Comparison of ENCODE assay signal across 10 mouse cellular contexts in the genomic region with DNA sequence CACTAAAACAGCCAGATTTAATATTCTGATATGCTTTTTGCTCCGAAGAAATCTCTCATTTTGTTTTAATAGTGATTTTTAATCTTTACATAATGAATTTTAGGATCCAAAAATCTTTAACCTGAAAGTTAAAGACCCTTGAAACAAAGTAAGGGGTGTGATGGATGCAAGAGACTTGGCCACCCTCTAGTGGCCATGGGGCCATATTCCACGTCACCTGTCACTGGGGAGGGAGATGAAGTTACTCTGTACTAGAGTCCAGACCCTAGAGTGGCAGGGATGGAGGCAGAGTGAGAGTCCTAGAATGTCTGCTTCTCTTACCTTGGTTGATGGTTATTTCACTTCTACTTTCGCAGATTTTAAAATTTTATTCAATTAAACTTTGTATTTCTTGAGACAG.
A peak's percentile ranks its signal among the peaks of the same experiment; 100 is the strongest.
DNase-seq lines count a peak whose midpoint lies in the region; ATAC-seq and TF ChIP-seq lines count a peak whose summit lies in the region.
"Had no signal": no experiment of that assay in that cellular context is flagged by ENCODE, and none has a peak within 500 bp of the region (broad histone marks: within the 10 kb centered on the region; RNA-seq: fewer than 3 reads in every experiment).

No protein-coding gene starts in this region.

- no peaks in the 10 kb centered on the region for H3K36me3 ChIP-seq in hindbrain, postnatal 0 days (ENCODE audit: insufficient read depth, low read length)
- no peaks in the 10 kb centered on the region for H3K36me3 ChIP-seq in hindbrain, embryonic 14.5 days (replicated peaks; ENCODE audit: control insufficient read depth, insufficient read depth)
- no peaks in the 10 kb centered on the region for H3K36me3 ChIP-seq in midbrain, postnatal 0 days (ENCODE audit: insufficient read depth, low read length)
- no peaks in the 10 kb centered on the region for H3K36me3 ChIP-seq in midbrain, embryonic 13.5 days
- H3K36me3 ChIP-seq: hindbrain, embryonic 15.5 days had no signal

- no peak overlapping the region for H3K27ac ChIP-seq in hindbrain, postnatal 0 days
- no peak overlapping the region for H3K27ac ChIP-seq in hindbrain, embryonic 14.5 days
- H3K27ac ChIP-seq in midbrain, postnatal 0 days (ENCODE audit: low read depth, low read length): no peak overlapping the region
- H3K27ac ChIP-seq in midbrain, embryonic 13.5 days: no peak overlapping the region
- H3K27ac ChIP-seq in cortical plate, adult 2 months (ENCODE audit: insufficient read depth, low read length): no peak overlapping the region
- H3K27ac ChIP-seq: hindbrain, embryonic 15.5 days; limb, embryonic 10.5 days had no signal

- H3K9ac ChIP-seq in hindbrain, postnatal 0 days (replicated peaks; ENCODE audit: low read length): no peak overlapping the region
- no peak overlapping the region for H3K9ac ChIP-seq in hindbrain, embryonic 14.5 days
- H3K9ac ChIP-seq in midbrain, postnatal 0 days (replicated peaks; ENCODE audit: low read length, poor library complexity, severe bottlenecking): no peak overlapping the region
- no peak overlapping the region for H3K9ac ChIP-seq in midbrain, embryonic 13.5 days (replicated peaks)
- H3K9ac ChIP-seq: hindbrain, embryonic 15.5 days had no signal

- no peak overlapping the region for H3K4me3 ChIP-seq in hindbrain, postnatal 0 days (ENCODE audit: low read length)
- H3K4me3 ChIP-seq in hindbrain, embryonic 14.5 days (replicated peaks; ENCODE audit: low read length): no peak overlapping the region
- H3K4me3 ChIP-seq in midbrain, postnatal 0 days (ENCODE audit: low read depth, low read length): no peak overlapping the region
- no peak overlapping the region for H3K4me3 ChIP-seq in midbrain, embryonic 13.5 days (replicated peaks)
- H3K4me3 ChIP-seq in cortical plate, adult 2 months (ENCODE audit: insufficient read depth, low read length): no peak overlapping the region
- H3K4me3 ChIP-seq: hindbrain, embryonic 15.5 days; limb, embryonic 10.5 days had no signal

- peaks cover 5% of the 10 kb centered on the region; the same call in 1 of the 2 replicates for H3K4me1 ChIP-seq in hindbrain, postnatal 0 days (ENCODE audit: insufficient read depth, low read length)
- peaks cover 28% of the 10 kb centered on the region for H3K4me1 ChIP-seq in hindbrain, embryonic 14.5 days (replicated peaks; ENCODE audit: control insufficient read depth, insufficient read depth, low read length)
- no peaks in the 10 kb centered on the region for H3K4me1 ChIP-seq in midbrain, postnatal 0 days (ENCODE audit: insufficient read depth, low read length)
- peaks cover 36% of the 10 kb centered on the region for H3K4me1 ChIP-seq in midbrain, embryonic 13.5 days (replicated peaks)
- H3K4me1 ChIP-seq in cortical plate, adult 2 months (ENCODE audit: control insufficient read depth, insufficient read depth, low read length): peaks cover 6% of the 10 kb centered on the region; the same call in 1 of the 2 replicates

- no peak overlapping the region for H3K4me2 ChIP-seq in hindbrain, postnatal 0 days (ENCODE audit: low read depth, low read length)
- H3K4me2 ChIP-seq in hindbrain, embryonic 14.5 days (replicated peaks): no peak overlapping the region
- H3K4me2 ChIP-seq in midbrain, postnatal 0 days (ENCODE audit: low read depth, low read length, poor library complexity, severe bottlenecking): no peak overlapping the region
- H3K4me2 ChIP-seq in midbrain, embryonic 13.5 days (replicated peaks): no peak overlapping the region
- H3K4me2 ChIP-seq: hindbrain, embryonic 15.5 days had no signal

- 85% methylated on average over 3 of the region's 3 CpGs for WGBS in hindbrain, postnatal 0 days
- WGBS in hindbrain, embryonic 14.5 days: 90% methylated on average over 3 of the region's 3 CpGs
- 92% methylated on average over 3 of the region's 3 CpGs for WGBS in midbrain, postnatal 0 days
- 90% methylated on average over 3 of the region's 3 CpGs for WGBS in midbrain, embryonic 13.5 days

- intact Hi-C loops in left cerebral cortex, postnatal 25 days (cut with DNase I): loop anchor here (5.0 kb wide), 1 partner anchor 218 kb away; no protein-coding TSS in a partner anchor

- peak; percentile 74 for TF ChIP-seq CTCF in hindbrain, postnatal 0 days (IDR thresholded peaks at IDR 0.05; ENCODE audit: low read depth)
- peak; percentile 67 for TF ChIP-seq CTCF in midbrain, postnatal 0 days (IDR thresholded peaks at IDR 0.05)
- TF ChIP-seq CTCF in cortical plate, adult 2 months (IDR thresholded peaks at IDR 0.05; ENCODE audit: extremely low read depth, insufficient read depth, low read length): peak; percentile 53

- H3K9me3 ChIP-seq in hindbrain, postnatal 0 days (ENCODE audit: low read length): no peaks in the 10 kb centered on the region
- no peaks in the 10 kb centered on the region for H3K9me3 ChIP-seq in hindbrain, embryonic 14.5 days (ENCODE audit: control insufficient read depth, low read length)
- no peaks in the 10 kb centered on the region for H3K9me3 ChIP-seq in midbrain, postnatal 0 days (ENCODE audit: low read length)
- no peaks in the 10 kb centered on the region for H3K9me3 ChIP-seq in midbrain, embryonic 13.5 days
- H3K9me3 ChIP-seq: hindbrain, embryonic 15.5 days; limb, embryonic 10.5 days had no signal

- no peak for TF ChIP-seq POLR2A in cortical plate, adult 2 months (IDR thresholded peaks at IDR 0.05; ENCODE audit: extremely low read depth, insufficient read depth, low read length)

- peak; percentile 49 for DNase-seq in hindbrain, postnatal 0 days (ENCODE audit: low spot score)
- DNase-seq in hindbrain, embryonic 14.5 days (ENCODE audit: low spot score): no peak
- DNase-seq in midbrain, postnatal 0 days (ENCODE audit: low spot score): peak; percentile 42
- DNase-seq in gastrocnemius, postnatal 25 days: no peak
- no peak for DNase-seq in left cerebral cortex, postnatal 25 days (ENCODE audit: low spot score in 2 of 2)
- DNase-seq: cerebellum, adult 9-11 months had no signal

- no peaks in the 10 kb centered on the region for H3K27me3 ChIP-seq in hindbrain, postnatal 0 days (ENCODE audit: insufficient read depth, low read length)
- H3K27me3 ChIP-seq in hindbrain, embryonic 14.5 days (ENCODE audit: control insufficient read depth, insufficient read depth, low read length): no peaks in the 10 kb centered on the region
- H3K27me3 ChIP-seq in midbrain, postnatal 0 days (ENCODE audit: insufficient read depth, low read length): no peaks in the 10 kb centered on the region
- no peaks in the 10 kb centered on the region for H3K27me3 ChIP-seq in midbrain, embryonic 13.5 days
- H3K27me3 ChIP-seq: hindbrain, embryonic 15.5 days had no signal

- no peak for ATAC-seq in hindbrain, postnatal 0 days
- ATAC-seq in hindbrain, embryonic 14.5 days (ENCODE audit: low FRiP score): no peak
- ATAC-seq in midbrain, postnatal 0 days (ENCODE audit: low FRiP score): no peak
- ATAC-seq in midbrain, embryonic 13.5 days: no peak

Comparison
In these comparisons a context has a peak if more than half of its experiments do, and no peak if none do; other contexts are left out.
1. DNase-seq: peak in hindbrain, postnatal 0 days (single experiment) and midbrain, postnatal 0 days (single experiment); none in hindbrain, embryonic 14.5 days (single experiment), gastrocnemius, postnatal 25 days (single experiment) and left cerebral cortex, postnatal 25 days (0 of 2).
2. Peak in every context shown above with its lines, with median percentiles within 50 percentile points of each other: CTCF ChIP-seq.